Mouse (Mus musculus) inflammation-experienced regulatory T-cells (primary cell): ENCODE results near the gene Tll1. TPM values are rescaled to one million over a fixed set of nuclear protein-coding genes. Genes with fewer than 3 reads are reported as not detected.

Experiments used
- polyA plus RNA-seq, 2 experiments: library from polyadenylated mRNA; unstranded; fragments of 100-300 nt; shearing (Covaris generic); gene quantifications; one replicate each; pipeline ENCODE4 v1.2.1; 2017

The Tll1 gene
- polyA plus RNA-seq: not detected

DNA sequence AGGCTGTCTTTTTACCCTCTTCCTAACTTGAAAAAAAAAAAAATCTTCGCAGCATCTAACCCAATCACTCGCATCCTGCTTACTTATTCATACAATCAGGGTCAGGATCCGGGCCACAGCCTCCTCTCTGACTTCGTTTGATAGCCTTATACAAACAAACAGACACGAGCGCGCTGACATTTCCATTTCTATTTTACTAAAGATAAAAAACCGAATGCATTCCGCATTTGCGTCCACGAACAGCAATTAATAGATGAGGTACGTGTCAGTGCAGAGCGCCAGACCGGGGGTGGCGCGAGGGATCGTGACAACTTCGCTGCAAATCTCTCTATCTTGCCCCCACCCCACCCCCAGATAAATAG lies at the start of gene Tll1:
TSS of gene Tll1 (minus strand) at position 248 of the 362 bp plus-strand sequence.

